Mouse (Mus musculus) liver, adult 2 months (tissue): ENCODE data around the gene Pde4d.

ENCODE experiments used
- CTCF ChIP-seq: fragments of 200-500 bp; IDR thresholded peaks from 2 replicates; pipeline ENCODE4 v1.5.1; 2011; ENCODE audit warnings: low read depth, low read length, control low read depth
- POLR2A ChIP-seq: fragments of 200-500 bp; IDR thresholded peaks from 2 replicates; pipeline ENCODE4 v1.6.1; 2011; ENCODE audit warnings: low read length, control low read depth; ENCODE audit not compliant: insufficient read depth; ENCODE audit errors: extremely low read depth

DNA sequence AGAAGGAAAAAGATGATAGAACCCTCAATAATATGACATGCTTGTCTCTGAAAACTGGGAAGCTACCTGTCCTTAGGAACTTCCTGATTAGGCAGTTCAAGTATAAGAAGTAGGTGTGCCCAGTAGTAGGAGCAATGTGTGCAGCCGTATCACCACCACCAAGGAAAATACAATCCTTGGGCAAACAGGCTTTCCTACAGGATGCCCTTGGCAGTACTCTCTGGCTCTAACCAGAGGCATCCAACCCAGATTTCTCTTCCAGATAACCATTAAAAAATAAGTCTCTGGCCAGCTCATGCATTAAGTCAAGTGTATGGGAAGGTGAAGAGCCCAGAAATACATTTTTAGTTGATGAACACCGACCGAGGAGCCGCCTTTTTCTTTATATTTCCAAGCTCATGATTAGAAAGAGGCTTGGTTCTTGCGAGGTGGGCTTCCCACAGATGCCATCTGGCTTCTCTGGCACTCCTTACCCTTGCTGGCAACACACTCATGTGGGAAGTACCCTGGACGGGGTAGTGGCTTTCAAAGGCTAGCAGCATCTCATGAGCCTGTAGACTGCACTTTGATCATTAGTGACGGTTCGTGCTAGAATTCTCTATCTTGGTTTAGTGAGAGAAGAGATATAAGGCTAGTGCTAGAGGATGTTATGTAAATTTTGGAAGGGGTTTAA is 375.0 kb downstream of the Pde4d start:
- TF ChIP-seq POLR2A (no peak), CTCF (no peak)
